ENCODE assay signal across 13 mouse cellular contexts in the genomic region with DNA sequence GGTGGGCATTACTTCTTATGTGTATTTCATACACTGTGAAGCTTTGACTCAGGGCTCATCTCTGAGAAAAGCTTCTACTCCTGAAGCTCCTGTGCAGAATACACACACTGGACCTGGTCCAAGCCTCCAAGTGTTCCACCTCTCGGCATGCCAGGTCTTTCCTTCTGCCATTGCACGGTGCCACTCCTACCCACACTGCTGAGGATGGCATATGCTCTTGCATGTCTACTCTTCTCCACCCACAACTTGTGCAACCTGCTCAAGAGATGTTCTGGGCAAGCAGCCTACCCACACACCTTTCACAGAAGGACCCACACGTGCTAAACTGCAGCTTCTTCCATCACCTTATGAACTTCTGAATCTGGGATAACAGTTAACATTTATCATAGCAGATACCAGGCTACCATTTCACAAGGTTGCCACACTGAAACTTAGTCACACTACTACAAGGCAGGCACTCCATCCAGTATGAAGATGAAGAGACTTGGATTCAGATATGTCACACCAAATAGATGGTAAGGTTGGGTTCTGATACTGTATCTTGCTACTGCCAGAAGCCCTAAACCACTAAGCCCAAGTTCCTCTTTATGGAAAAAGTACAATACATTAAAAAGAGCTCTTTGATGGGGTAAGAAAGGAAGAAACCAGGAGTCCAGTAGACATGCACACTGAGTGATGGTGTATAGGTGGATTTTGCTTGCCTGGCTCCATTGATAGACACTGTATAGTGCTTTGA. TPM values are rescaled to one million over a fixed set of nuclear protein-coding genes. Genes with fewer than 3 reads are reported as not detected.
DNase-seq lines count a peak whose midpoint lies in the region; ATAC-seq lines count a peak whose summit lies in the region.
"Had no signal": no experiment of that assay in that cellular context is flagged by ENCODE, and none has a peak within 500 bp of the region (broad histone marks: within the 10 kb centered on the region; RNA-seq: fewer than 3 reads in every experiment).

No protein-coding gene starts in this region.

- peak; percentile 19 to 37 for DNase-seq in layer of hippocampus, adult 8-10 months (ENCODE audit: low spot score in 2 of 2)
- no peak for DNase-seq in layer of hippocampus, adult 9-10 months (ENCODE audit: low spot score)
- DNase-seq in cerebellum, adult 9-11 months: peak; percentile 73
- DNase-seq in left cerebral cortex, adult 18-20 months (ENCODE audit: low spot score in 2 of 2): peak; percentile 47 to 52
- DNase-seq in right cerebral cortex, postnatal 36 days (ENCODE audit: low spot score in 2 of 2): peak; percentile 38 to 42
- DNase-seq: adrenal gland, adult 8-10 months; kidney, adult 8-10 months; lung, postnatal 36 days had no signal

- ATAC-seq in megakaryocyte-erythroid progenitor cell, adult 5-6 weeks (replicated peaks; ENCODE audit: low FRiP score, low TSS enrichment, poor library complexity, severe bottlenecking): no peak
- no peak for ATAC-seq in megakaryocyte, adult 5-6 weeks (ENCODE audit: poor library complexity, severe bottlenecking)
- ATAC-seq: forebrain, embryonic 16.5 days; hindbrain, embryonic 16.5 days; liver, embryonic 12.5 days had no signal

RNA-seq across cellular contexts. Expression of a gene that starts 50.0 kb away (rescaled TPM):
- total RNA-seq in layer of hippocampus, adult 8-10 months (2022): 1 to 10 TPM in 3 of 4 experiments, under 1 TPM in 1; 0.73 to 1.3 (median 1.1) TPM
- total RNA-seq in left cerebral cortex, adult 18-20 months (2021): 1 to 10 TPM; 1.6 TPM
- total RNA-seq in megakaryocyte-erythroid progenitor cell, adult 5-6 weeks (2014; fragmentation: Nextera tagmentation): 0.26 and 3.1 TPM in 2 replicates
- 2.6 and 6.3 TPM in 2 replicates for total RNA-seq in megakaryocyte-erythroid progenitor cell, adult 5-6 weeks (2017)
- total RNA-seq in megakaryocyte, adult 5-6 weeks (2015): 1.7 and 3.9 TPM in 2 replicates
- 1.2 and 2.7 TPM in 2 replicates for total RNA-seq in megakaryocyte, adult 5-6 weeks (2017)

RNA-seq across cellular contexts. Expression of a gene that starts 50.0 kb away (rescaled TPM):
- 10 to 100 TPM in 1 of 4 experiments, 1 to 10 TPM in 3; 6.0 to 11.1 (median 6.8) TPM for total RNA-seq in layer of hippocampus, adult 8-10 months (2022)
- total RNA-seq in left cerebral cortex, adult 18-20 months (2021): 1 to 10 TPM; 7.8 to 8.6 TPM
- total RNA-seq in megakaryocyte-erythroid progenitor cell, adult 5-6 weeks (2014; fragmentation: Nextera tagmentation): 45.3 and 52.4 TPM in 2 replicates
- 83.0 and 139 TPM in 2 replicates for total RNA-seq in megakaryocyte-erythroid progenitor cell, adult 5-6 weeks (2017)
- 33.6 and 41.4 TPM in 2 replicates for total RNA-seq in megakaryocyte, adult 5-6 weeks (2015)
- total RNA-seq in megakaryocyte, adult 5-6 weeks (2017): 44.8 and 53.7 TPM in 2 replicates
